Mouse (Mus musculus): Measurements from ENCODE around the gene Slc35f4.

GRCm38 (mm10) chr14:49492506-49492905 is 33.3 kb downstream of the Slc35f4 start:
- TF ChIP-seq CTCF (IDR thresholded peaks at IDR 0.05; ENCODE audit: control insufficient read depth, insufficient read depth, insufficient replicate concordance, low read depth, low read length) (no peak), POLR2A (IDR thresholded peaks at IDR 0.05; ENCODE audit: control insufficient read depth, low read depth, low read length) (no peak)
